Mouse (Mus musculus): Measurements from ENCODE around the gene Nlrx1. TPM values are rescaled to one million over a fixed set of nuclear protein-coding genes. Genes with fewer than 3 reads are reported as not detected.

Gene Nlrx1
- polyA plus RNA-seq, 1 experiment from 2014 or later, result 6.8 TPM

DNA sequence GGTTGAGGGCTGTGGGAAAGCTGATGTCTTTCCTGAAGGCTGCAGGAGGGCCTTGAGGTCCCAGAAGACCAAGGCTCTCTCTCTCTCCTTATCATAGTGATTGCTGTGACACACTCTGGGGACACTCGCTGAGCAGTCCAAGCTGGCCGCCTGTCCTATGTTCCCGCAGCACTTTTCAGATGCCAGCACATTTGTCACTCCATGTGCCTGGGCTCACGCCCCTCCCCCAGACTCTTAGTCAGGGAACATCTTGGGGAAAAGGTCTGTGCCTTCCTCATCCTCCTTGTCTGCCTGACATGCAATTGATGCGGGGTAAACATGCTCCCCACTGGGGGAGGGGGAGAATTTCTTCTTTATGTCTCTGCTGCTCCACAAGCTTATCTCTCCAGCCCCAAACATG, 14.8 kb upstream of the Nlrx1 start:
- no peaks in the 10 kb centered on the region for H3K36me3 ChIP-seq (ENCODE audit: insufficient read depth, low read length)
- H3K27ac ChIP-seq, result no peak overlapping the region
- H3K4me1 ChIP-seq (replicated peaks; ENCODE audit: insufficient read depth, low read length), result no peaks in the 10 kb centered on the region; the same call in 1 of the 2 replicates
- WGBS, result 64% methylated on average over 5 of the region's 5 CpGs
- H3K9ac ChIP-seq (ENCODE audit: low read depth, low read length), result no peak overlapping the region
- H3K27me3 ChIP-seq (ENCODE audit: insufficient read depth, low read length), result no peaks in the 10 kb centered on the region
- H3K4me3 ChIP-seq (replicated peaks; ENCODE audit: low read depth, low read length), result no peak overlapping the region
- DNase-seq (ENCODE audit: low spot score) (no peak), ATAC-seq (replicated peaks; ENCODE audit: low FRiP score, low read depth) (no peak)
- H3K9me3 ChIP-seq (replicated peaks; ENCODE audit: low read length), result no peaks in the 10 kb centered on the region
- no peak overlapping the region for H3K4me2 ChIP-seq (ENCODE audit: low read length)
- TF ChIP-seq CTCF (IDR thresholded peaks at IDR 0.05; ENCODE audit: low read depth), result no peak

DNA sequence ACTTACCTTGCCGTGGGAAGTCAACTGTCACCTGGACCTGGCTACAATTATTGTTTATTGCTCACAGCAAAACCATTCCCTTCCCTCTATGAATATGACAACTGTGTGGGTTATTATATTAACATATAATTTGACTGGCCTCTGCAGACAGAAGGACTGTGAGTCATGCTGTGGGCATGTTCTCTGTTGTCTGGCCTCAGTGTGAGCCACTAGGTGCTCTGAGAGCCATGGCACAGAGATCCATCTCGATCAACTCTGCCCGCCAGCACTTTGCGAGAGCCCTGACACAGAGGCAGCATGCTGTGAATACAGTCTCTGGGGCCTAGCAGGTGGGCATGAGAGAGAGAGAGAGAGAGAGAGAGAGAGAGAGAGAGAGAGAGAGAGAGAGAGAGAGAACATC, 1.6 kb upstream of the Nlrx1 start:
- 91% methylated on average over 4 of the region's 4 CpGs for WGBS
- no peak overlapping the region for H3K4me3 ChIP-seq (replicated peaks; ENCODE audit: low read depth, low read length)
- no peak overlapping the region for H3K27ac ChIP-seq
- no peak overlapping the region for H3K4me2 ChIP-seq (ENCODE audit: low read length)
- no peak for TF ChIP-seq CTCF (IDR thresholded peaks at IDR 0.05; ENCODE audit: low read depth)
- H3K9me3 ChIP-seq (replicated peaks; ENCODE audit: low read length), result no peaks in the 10 kb centered on the region
- H3K27me3 ChIP-seq (ENCODE audit: insufficient read depth, low read length), result no peaks in the 10 kb centered on the region
- ATAC-seq (replicated peaks; ENCODE audit: low FRiP score, low read depth), result no peak
- 0 out of 2 replicates have a peak, but pooled peaks cover 8% of the 10 kb centered on the region for H3K4me1 ChIP-seq (replicated peaks; ENCODE audit: insufficient read depth, low read length)
- H3K9ac ChIP-seq (ENCODE audit: low read depth, low read length), result no peak overlapping the region
- no peaks in the 10 kb centered on the region for H3K36me3 ChIP-seq (ENCODE audit: insufficient read depth, low read length)
- DNase-seq (ENCODE audit: low spot score), result no peak

DNA sequence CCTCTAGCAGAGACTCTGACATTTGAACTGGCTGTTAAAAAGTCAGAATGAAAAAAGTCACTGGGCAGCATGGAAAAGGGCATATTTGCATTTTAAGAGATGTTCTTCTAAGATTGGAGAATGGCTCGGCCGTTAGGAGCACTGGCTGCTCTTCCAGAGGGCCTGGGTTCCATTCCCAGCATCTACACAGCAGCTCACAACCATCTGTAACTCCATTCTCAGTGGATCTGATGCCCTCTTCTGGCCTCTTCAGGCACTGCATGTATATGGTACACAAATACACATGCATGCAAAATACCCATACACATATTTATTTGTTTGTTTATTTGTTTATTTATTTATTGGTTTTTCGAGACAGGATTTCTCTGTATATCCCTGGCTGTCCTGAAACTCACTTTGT, 678 bp upstream of the Nlrx1 start:
- no peak overlapping the region for H3K4me2 ChIP-seq (ENCODE audit: low read length)
- H3K4me3 ChIP-seq (replicated peaks; ENCODE audit: low read depth, low read length), result no peak overlapping the region
- H3K4me1 ChIP-seq (replicated peaks; ENCODE audit: insufficient read depth, low read length), result 0 out of 2 replicates have a peak, but pooled peaks cover 8% of the 10 kb centered on the region
- DNase-seq (ENCODE audit: low spot score) (no peak), ATAC-seq (replicated peaks; ENCODE audit: low FRiP score, low read depth) (no peak)
- H3K9me3 ChIP-seq (replicated peaks; ENCODE audit: low read length), result no peaks in the 10 kb centered on the region
- peak; percentile 65 for TF ChIP-seq CTCF (IDR thresholded peaks at IDR 0.05; ENCODE audit: low read depth)
- 88% methylated on average over 3 of the region's 3 CpGs for WGBS
- no peaks in the 10 kb centered on the region for H3K36me3 ChIP-seq (ENCODE audit: insufficient read depth, low read length)
- H3K27ac ChIP-seq, result no peak overlapping the region
- H3K9ac ChIP-seq (ENCODE audit: low read depth, low read length), result no peak overlapping the region
- no peaks in the 10 kb centered on the region for H3K27me3 ChIP-seq (ENCODE audit: insufficient read depth, low read length)

DNA sequence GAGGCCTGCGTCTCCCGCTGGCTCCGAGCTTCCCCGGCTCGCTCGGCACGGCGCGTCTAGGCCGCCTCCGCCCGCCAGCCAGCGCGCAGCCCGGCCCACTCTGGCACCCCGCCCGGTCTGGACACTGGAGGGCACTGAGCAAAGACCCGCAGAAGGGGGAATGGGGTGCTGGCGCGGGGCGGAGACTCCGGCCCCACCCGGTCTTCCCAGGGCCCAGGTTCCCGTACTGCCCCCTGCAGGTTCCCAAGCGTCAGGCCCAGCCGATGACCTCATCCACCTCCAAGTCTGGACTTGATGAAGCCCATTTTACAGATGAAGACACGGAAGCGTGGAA, 405 bp downstream of the Nlrx1 start:
- Histone ChIP-seq H3K27me3 (ENCODE audit: insufficient read depth, low read length) (no peaks in the 10 kb centered on the region), H3K36me3 (ENCODE audit: insufficient read depth, low read length) (no peaks in the 10 kb centered on the region), H3K9me3 (replicated peaks; ENCODE audit: low read length) (no peaks in the 10 kb centered on the region), H3K4me3 (replicated peaks; ENCODE audit: low read depth, low read length) (peak overlapping the region; percentile 51), H3K27ac (peak overlapping the region; percentile 70), H3K4me2 (ENCODE audit: low read length) (peak overlapping the region; percentile 87), H3K9ac (ENCODE audit: low read depth, low read length) (peak overlapping the region; percentile 83), H3K4me1 (replicated peaks; ENCODE audit: insufficient read depth, low read length) (0 out of 2 replicates have a peak, but pooled peaks cover 8% of the 10 kb centered on the region)
- WGBS, result 4% methylated on average over 28 of the region's 28 CpGs
- peak; percentile 75 for TF ChIP-seq CTCF (IDR thresholded peaks at IDR 0.05; ENCODE audit: low read depth)
- peak; percentile 90 for DNase-seq (ENCODE audit: low spot score)
- ATAC-seq (replicated peaks; ENCODE audit: low FRiP score, low read depth), result peak; percentile 85

DNA sequence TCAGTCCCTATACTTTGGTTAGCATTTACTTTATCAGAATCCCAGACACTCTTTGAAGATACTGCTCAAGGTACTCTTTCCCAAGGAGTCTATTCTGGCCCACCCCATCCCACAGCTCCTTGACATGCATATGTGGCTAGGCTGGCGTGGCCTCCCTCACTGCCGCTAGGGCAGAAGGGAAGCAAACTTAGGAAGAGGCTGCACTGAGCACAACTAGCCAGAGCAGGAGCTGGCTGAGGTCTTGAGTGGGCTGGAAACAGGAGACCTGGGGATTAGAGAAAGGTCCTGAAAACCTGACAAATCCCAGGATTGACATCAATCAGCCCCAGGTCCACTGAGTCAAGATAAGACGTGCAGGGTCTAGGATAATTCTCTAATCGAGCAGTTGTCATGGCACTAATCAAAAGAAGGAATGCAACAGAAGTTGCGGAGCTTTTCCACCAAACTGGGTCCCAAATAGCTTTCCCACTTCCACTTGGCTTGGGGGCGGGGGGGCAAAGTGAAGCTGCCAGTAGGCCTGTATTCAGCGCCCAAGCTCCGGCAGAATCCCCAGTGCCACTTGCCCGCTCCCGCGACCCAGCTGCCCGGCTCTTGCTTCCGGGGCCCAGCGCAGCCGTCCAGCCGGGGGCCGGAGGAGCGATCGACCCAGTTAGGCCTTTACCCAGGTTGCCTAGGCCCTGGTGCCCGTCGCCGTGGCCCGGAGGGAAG, 926 bp downstream of the Nlrx1 start:
- Histone ChIP-seq H3K4me3 (replicated peaks; ENCODE audit: low read depth, low read length) (peak overlapping the region; percentile 51), H3K27ac (peak overlapping the region; percentile 70), H3K4me2 (ENCODE audit: low read length) (peak overlapping the region; percentile 87), H3K9me3 (replicated peaks; ENCODE audit: low read length) (no peaks in the 10 kb centered on the region), H3K36me3 (ENCODE audit: insufficient read depth, low read length) (no peaks in the 10 kb centered on the region), H3K27me3 (ENCODE audit: insufficient read depth, low read length) (no peaks in the 10 kb centered on the region), H3K9ac (ENCODE audit: low read depth, low read length) (peak overlapping the region; percentile 83), H3K4me1 (replicated peaks; ENCODE audit: insufficient read depth, low read length) (0 out of 2 replicates have a peak, but pooled peaks cover 8% of the 10 kb centered on the region)
- ATAC-seq (replicated peaks; ENCODE audit: low FRiP score, low read depth) (no peak; the same call in 1 of the 2 replicates), DNase-seq (ENCODE audit: low spot score) (peak; percentile 42)
- TF ChIP-seq CTCF (IDR thresholded peaks at IDR 0.05; ENCODE audit: low read depth), result peak; percentile 38; the same call in 1 of the 2 replicates
- WGBS, result 9% methylated on average over 23 of the region's 23 CpGs

DNA sequence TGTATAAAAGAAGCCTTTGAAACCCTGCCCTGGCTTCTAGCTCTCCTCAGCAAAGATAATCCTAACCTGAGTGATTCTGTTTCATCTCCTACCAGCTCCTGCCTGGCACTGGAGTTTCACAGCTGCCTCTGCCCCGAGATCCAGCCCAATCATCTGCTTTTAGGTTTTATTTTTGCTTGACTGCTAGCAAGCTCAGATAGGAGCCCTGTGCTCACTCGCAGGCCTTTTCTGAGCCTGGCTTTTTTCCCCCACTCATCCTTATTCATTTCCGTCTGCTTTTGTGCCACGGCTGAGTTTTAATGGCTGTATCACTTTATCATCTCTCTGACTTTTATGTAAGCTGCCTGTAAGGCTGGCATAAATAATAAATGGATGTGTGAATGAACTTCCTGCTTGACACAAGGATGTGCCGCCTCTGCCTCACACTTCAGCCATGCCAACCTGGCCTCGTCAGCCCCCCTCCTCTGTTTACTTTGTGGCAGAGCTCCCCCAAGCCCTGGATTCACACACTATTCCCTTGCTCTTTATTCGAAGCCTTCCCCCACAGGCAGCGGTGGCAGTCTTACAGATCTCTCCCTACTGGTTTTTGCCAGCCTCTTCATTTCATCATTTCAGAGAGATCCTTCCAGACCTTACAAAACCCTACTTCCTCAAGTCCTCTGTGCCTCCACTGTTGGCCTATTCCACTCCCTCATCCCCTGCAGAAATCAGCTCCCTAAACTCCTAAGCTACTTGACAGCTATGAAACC, 1.7 kb downstream of the Nlrx1 start:
- no peak for DNase-seq (ENCODE audit: low spot score)
- 65% methylated on average over 8 of the region's 8 CpGs for WGBS
- H3K36me3 ChIP-seq (ENCODE audit: insufficient read depth, low read length), result no peaks in the 10 kb centered on the region
- no peaks in the 10 kb centered on the region for H3K9me3 ChIP-seq (replicated peaks; ENCODE audit: low read length)
- no peaks in the 10 kb centered on the region for H3K27me3 ChIP-seq (ENCODE audit: insufficient read depth, low read length)
- ATAC-seq (replicated peaks; ENCODE audit: low FRiP score, low read depth), result no peak
- H3K4me1 ChIP-seq (replicated peaks; ENCODE audit: insufficient read depth, low read length), result 0 out of 2 replicates have a peak, but pooled peaks cover 8% of the 10 kb centered on the region
- no peak overlapping the region for H3K4me3 ChIP-seq (replicated peaks; ENCODE audit: low read depth, low read length)
- no peak for TF ChIP-seq CTCF (IDR thresholded peaks at IDR 0.05; ENCODE audit: low read depth)
- H3K4me2 ChIP-seq (ENCODE audit: low read length), result peak overlapping the region; percentile 87
- H3K27ac ChIP-seq, result 0 out of 2 replicates have a peak overlapping the region, but pooled peaks have one; percentile 70
- H3K9ac ChIP-seq (ENCODE audit: low read depth, low read length), result 0 out of 2 replicates have a peak overlapping the region, but pooled peaks have one; percentile 83

Data from kidney, postnatal 0 days (tissue).